Mouse (Mus musculus) stomach, postnatal 0 days (tissue): ENCODE results near the gene Rtraf.

Source experiments
- CTCF ChIP-seq: IDR thresholded peaks from 2 replicates; pipeline ENCODE4 v1.5.1; 2016; ENCODE audit warnings: antibody characterized with exemption, low read depth, mild to moderate bottlenecking, moderate library complexity
- EP300 ChIP-seq: optimal IDR thresholded peaks from 2 replicates; pipeline ENCODE3; 2016; ENCODE audit warnings: antibody characterized with exemption

DNA sequence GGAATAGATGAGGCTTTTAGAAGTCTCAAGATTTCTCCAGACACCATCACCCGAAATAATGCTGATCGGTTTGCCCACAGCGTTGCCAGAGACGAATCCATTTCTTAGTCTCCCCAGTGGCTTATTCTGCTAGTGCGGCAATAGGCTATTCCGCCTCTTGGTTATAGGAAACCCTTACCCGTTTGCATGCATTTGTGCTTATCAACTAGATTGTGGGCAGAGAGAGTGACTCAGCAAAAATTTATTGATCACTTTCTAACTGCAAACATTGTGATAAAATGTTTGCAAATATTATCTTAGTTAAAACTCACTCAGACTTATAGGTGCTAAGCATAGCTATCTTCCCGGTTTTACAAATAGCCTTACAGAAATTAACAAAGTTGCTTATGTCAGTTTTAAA, 59.3 kb downstream of the Rtraf start:
- TF ChIP-seq CTCF (no peak), EP300 (no peak)
